10 mouse cellular contexts compared by ENCODE assay signal in the genomic region with DNA sequence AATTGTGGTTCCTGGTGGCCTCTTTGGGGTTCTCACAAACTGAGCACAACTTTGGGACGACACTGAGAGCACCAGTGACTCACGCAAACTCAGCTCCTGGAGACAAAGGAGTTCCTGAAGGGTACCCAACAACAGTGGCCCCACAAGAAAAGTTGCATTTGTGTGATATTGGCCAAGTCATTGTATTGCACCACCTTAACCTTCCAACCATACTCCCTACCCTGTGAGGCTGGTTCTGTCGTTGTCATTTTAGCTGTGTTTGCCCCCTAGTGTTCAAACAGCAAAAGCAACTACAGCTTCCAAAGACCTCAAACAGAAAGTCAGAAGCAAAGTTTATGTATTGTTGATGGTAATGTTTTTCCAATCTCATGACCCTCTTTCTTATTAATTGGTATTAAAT. TPM values are rescaled to one million over a fixed set of nuclear protein-coding genes. Genes with fewer than 3 reads are reported as not detected.
A peak's percentile ranks its signal among the peaks of the same experiment; 100 is the strongest.
DNase-seq lines count a peak whose midpoint lies in the region; ATAC-seq lines count a peak whose summit lies in the region.
"Had no signal": no experiment of that assay in that cellular context is flagged by ENCODE, and none has a peak within 500 bp of the region (broad histone marks: within the 10 kb centered on the region; RNA-seq: fewer than 3 reads in every experiment).

No protein-coding gene starts in this region.

- no peaks in the 10 kb centered on the region for H3K36me3 ChIP-seq in midbrain, embryonic 14.5 days (ENCODE audit: control insufficient read depth, insufficient read depth, low read length)
- H3K36me3 ChIP-seq in midbrain, embryonic 11.5 days (ENCODE audit: control insufficient read depth, insufficient read depth, low read length) = no peaks in the 10 kb centered on the region

- no peak overlapping the region for H3K9ac ChIP-seq in midbrain, embryonic 14.5 days (replicated peaks; ENCODE audit: low read length)
- no peak overlapping the region for H3K9ac ChIP-seq in midbrain, embryonic 11.5 days (ENCODE audit: low read length)

- no peak overlapping the region for H3K4me2 ChIP-seq in midbrain, embryonic 14.5 days (ENCODE audit: low read length)
- H3K4me2 ChIP-seq in midbrain, embryonic 11.5 days = no peak overlapping the region

- no peaks in the 10 kb centered on the region for H3K27me3 ChIP-seq in midbrain, embryonic 14.5 days (ENCODE audit: control insufficient read depth, insufficient read depth, low read length)
- H3K27me3 ChIP-seq in midbrain, embryonic 11.5 days (ENCODE audit: control insufficient read depth, insufficient read depth, low read length) = no peaks in the 10 kb centered on the region

- 58% methylated on average over 3 of the region's 3 CpGs for WGBS in midbrain, embryonic 14.5 days
- WGBS in midbrain, embryonic 11.5 days = 65% methylated on average over 3 of the region's 3 CpGs

- no peak for ATAC-seq in midbrain, embryonic 14.5 days (ENCODE audit: low FRiP score, low TSS enrichment)
- ATAC-seq in midbrain, embryonic 11.5 days (ENCODE audit: low FRiP score) = no peak
- peak; percentile 46 for ATAC-seq in activated CD4-positive, CD25-positive, alpha-beta regulatory T cell, adult 4 months
- peak; percentile 48 for ATAC-seq in inflammation-experienced regulatory T-cells, adult 6 months

- DNase-seq in midbrain, embryonic 14.5 days = peak; percentile 47
- no peak for DNase-seq in midbrain, embryonic 11.5 days (ENCODE audit: low spot score, missing footprints)
- DNase-seq in thymus, postnatal 14 days = peak; percentile 48
- DNase-seq in kidney, postnatal 25 days = no peak
- no peak for DNase-seq in kidney, postnatal 4 days
- DNase-seq: heart, postnatal 4 days; lung, postnatal 4 days had no signal

- no peak overlapping the region for H3K4me3 ChIP-seq in midbrain, embryonic 14.5 days (replicated peaks; ENCODE audit: low read depth, low read length)
- no peak overlapping the region for H3K4me3 ChIP-seq in midbrain, embryonic 11.5 days (ENCODE audit: low read depth, low read length)

- no peaks in the 10 kb centered on the region for H3K4me1 ChIP-seq in midbrain, embryonic 14.5 days (ENCODE audit: control insufficient read depth, insufficient read depth, low read length)
- no peaks in the 10 kb centered on the region for H3K4me1 ChIP-seq in midbrain, embryonic 11.5 days (ENCODE audit: control insufficient read depth, insufficient read depth, low read length)

- no peak overlapping the region for H3K27ac ChIP-seq in midbrain, embryonic 14.5 days (replicated peaks; ENCODE audit: low read depth, low read length)
- no peak overlapping the region for H3K27ac ChIP-seq in midbrain, embryonic 11.5 days (ENCODE audit: low read depth, low read length)

- no peaks in the 10 kb centered on the region for H3K9me3 ChIP-seq in midbrain, embryonic 14.5 days (ENCODE audit: control insufficient read depth, low read length)
- H3K9me3 ChIP-seq in midbrain, embryonic 11.5 days (ENCODE audit: control insufficient read depth, low read length) = no peaks in the 10 kb centered on the region

RNA-seq across cellular contexts. Expression of a gene that starts 23.4 kb away (rescaled TPM):
- polyA plus RNA-seq in midbrain, embryonic 14.5 days (2014; fragmentation: Nextera tagmentation; extraction: Ambion mirVana) = 0.05 TPM in 1 of 2 replicates, not detected in the other
- polyA plus RNA-seq in midbrain, embryonic 11.5 days (2014; fragmentation: Nextera tagmentation; extraction: Ambion mirVana) = 0.79 and 0.88 TPM in 2 replicates
- polyA plus RNA-seq in activated CD4-positive, CD25-positive, alpha-beta regulatory T cell, adult 4 months (2017; shearing (Covaris generic)) = not detected
- under 1 TPM in 1 of 3 experiments, not detected in 2; 0.09 TPM for polyA plus RNA-seq in inflammation-experienced regulatory T-cells, adult 6 months (2017; shearing (Covaris generic))
- polyA plus RNA-seq: small intestine, adult 2 months had no signal

RNA-seq across cellular contexts. Expression of a gene that starts 35.7 kb away (rescaled TPM):
- 103 and 173 TPM in 2 replicates for polyA plus RNA-seq in midbrain, embryonic 14.5 days (2014; fragmentation: Nextera tagmentation; extraction: Ambion mirVana)
- 121 and 130 TPM in 2 replicates for polyA plus RNA-seq in midbrain, embryonic 11.5 days (2014; fragmentation: Nextera tagmentation; extraction: Ambion mirVana)
- 10 to 100 TPM; 51.1 to 58.1 TPM for polyA plus RNA-seq in activated CD4-positive, CD25-positive, alpha-beta regulatory T cell, adult 4 months (2017; shearing (Covaris generic))
- polyA plus RNA-seq in inflammation-experienced regulatory T-cells, adult 6 months (2017; shearing (Covaris generic)) = 10 to 100 TPM; 57.2 to 59.1 (median 57.7) TPM

RNA-seq across cellular contexts. Expression of a gene that starts 39.2 kb away (rescaled TPM):
- polyA plus RNA-seq in midbrain, embryonic 14.5 days (2014; fragmentation: Nextera tagmentation; extraction: Ambion mirVana) = 16.2 and 20.6 TPM in 2 replicates
- 20.1 and 20.8 TPM in 2 replicates for polyA plus RNA-seq in midbrain, embryonic 11.5 days (2014; fragmentation: Nextera tagmentation; extraction: Ambion mirVana)
- 10 to 100 TPM; 12.2 to 16.4 TPM for polyA plus RNA-seq in activated CD4-positive, CD25-positive, alpha-beta regulatory T cell, adult 4 months (2017; shearing (Covaris generic))
- polyA plus RNA-seq in inflammation-experienced regulatory T-cells, adult 6 months (2017; shearing (Covaris generic)) = 10 to 100 TPM in 2 of 3 experiments, 1 to 10 TPM in 1; 8.4 to 15.4 (median 13.2) TPM

Comparison
In these comparisons a context has a peak if more than half of its experiments do, and no peak if none do; other contexts are left out.
1. DNase-seq: peak in midbrain, embryonic 14.5 days (single experiment) and thymus, postnatal 14 days (single experiment); none in midbrain, embryonic 11.5 days (single experiment), kidney, postnatal 25 days (0 of 2) and kidney, postnatal 4 days (0 of 2).
2. ATAC-seq: peak in activated CD4-positive, CD25-positive, alpha-beta regulatory T cell, adult 4 months (single experiment) and inflammation-experienced regulatory T-cells, adult 6 months (single experiment); none in midbrain, embryonic 14.5 days (single experiment) and midbrain, embryonic 11.5 days (single experiment).